Mouse (Mus musculus) cerebellum, adult 2 months (tissue): ENCODE measurements around the gene Gm40193. TPM values are rescaled to one million over a fixed set of nuclear protein-coding genes. Genes with fewer than 3 reads are reported as not detected.

Experiments used
- DNase-seq, 2 experiments: peaks; one replicate each; pipeline ENCODE4 v3.0.0; 2021
- H3K27ac ChIP-seq: fragments of 200-500 bp; 2 replicates; pipeline ENCODE4 v1.5.1; 2012; ENCODE audit warnings: low read length, control low read depth, inconsistent platforms; ENCODE audit not compliant: insufficient read depth
- H3K27me3 ChIP-seq: fragments of 200-500 bp; 2 replicates; pipeline ENCODE4 v1.6.1; 2012; ENCODE audit warnings: inconsistent platforms, mild to moderate bottlenecking, low read length, moderate library complexity; ENCODE audit not compliant: control insufficient read depth, insufficient read depth
- H3K4me1 ChIP-seq: fragments of 200-500 bp; 2 replicates; pipeline ENCODE4 v1.6.1; 2011; ENCODE audit warnings: low read length; ENCODE audit not compliant: control insufficient read depth, insufficient read depth
- H3K4me3 ChIP-seq: fragments of 200-500 bp; replicated peaks from 2 replicates; pipeline ENCODE3; 2011; ENCODE audit warnings: mild to moderate bottlenecking, low read depth, low read length, control low read depth; ENCODE audit not compliant: insufficient read depth
- CTCF ChIP-seq: fragments of 200-500 bp; IDR thresholded peaks from 2 replicates; pipeline ENCODE4 v1.5.1; 2011; ENCODE audit warnings: low read depth, mild to moderate bottlenecking, control low read depth, low read length, moderate library complexity, borderline replicate concordance; ENCODE audit not compliant: insufficient read depth
- POLR2A ChIP-seq: fragments of 200-500 bp; IDR thresholded peaks from 2 replicates; pipeline ENCODE4 v1.6.1; 2011; ENCODE audit warnings: low read length, control low read depth, borderline replicate concordance; ENCODE audit not compliant: insufficient read depth
- WGBS: fragments of 180-500 bp; shearing (Covaris S2); methylation state at CpG from one replicate; pipeline ENCODE4 v1.1.7; 2018; 5-methylcytosine and 5-hydroxymethylcytosine counted together
- polyA plus RNA-seq: library from polyadenylated mRNA; depleted of rRNA; stranded (reverse); fragments of >200 nt; gene quantifications from 2 replicates; pipeline ENCODE4 v1.2.3, GENCODE M21; 2012; rRNA removed

The Gm40193 gene
- polyA plus RNA-seq = not detected in 2 replicates

- Histone ChIP-seq H3K4me3 (no peak within 1 kb of the TSS), H3K27ac (no peak within 1 kb of the TSS), H3K4me1 (no peaks in the 10 kb centered on the region), H3K27me3 (no peaks in the 10 kb centered on the region)
- no peak for DNase-seq
- TF ChIP-seq POLR2A (no peak), CTCF (no peak)
- WGBS = 71% methylated on average over 6 of the region's 6 CpGs
Observed at GRCm38 (mm10) chr11:70532839-70533238, at the start of gene Gm40193. Gene Gm40193 (minus strand): TSS chr11:70532939.

DNA sequence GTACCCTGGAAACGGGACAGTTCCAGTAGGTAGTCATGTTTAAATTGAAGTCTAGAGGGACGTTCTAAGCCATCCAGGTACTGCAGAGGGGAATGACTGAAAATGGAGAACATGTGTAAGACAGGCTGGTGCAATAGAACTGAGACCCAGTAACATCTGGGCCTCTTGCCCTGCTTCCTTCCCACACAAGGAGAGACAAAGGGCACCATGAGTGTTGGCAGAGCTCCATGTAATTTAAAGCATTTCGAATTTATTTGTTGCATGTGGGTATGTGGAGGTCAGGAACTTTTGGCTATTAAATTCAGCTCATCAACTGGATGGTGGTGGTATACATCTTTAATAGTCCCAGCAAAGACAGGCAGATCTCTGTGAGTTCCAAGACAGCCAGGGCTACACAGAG is 49.5 kb upstream of the Gm40193 start:
- Histone ChIP-seq H3K27ac (no peak overlapping the region), H3K4me1 (peaks cover 42% of the 10 kb centered on the region), H3K4me3 (no peak overlapping the region), H3K27me3 (no peaks in the 10 kb centered on the region)
- 51% methylated on average over 3 of the region's 3 CpGs for WGBS
- TF ChIP-seq POLR2A (no peak), CTCF (no peak)
- no peak for DNase-seq

DNA sequence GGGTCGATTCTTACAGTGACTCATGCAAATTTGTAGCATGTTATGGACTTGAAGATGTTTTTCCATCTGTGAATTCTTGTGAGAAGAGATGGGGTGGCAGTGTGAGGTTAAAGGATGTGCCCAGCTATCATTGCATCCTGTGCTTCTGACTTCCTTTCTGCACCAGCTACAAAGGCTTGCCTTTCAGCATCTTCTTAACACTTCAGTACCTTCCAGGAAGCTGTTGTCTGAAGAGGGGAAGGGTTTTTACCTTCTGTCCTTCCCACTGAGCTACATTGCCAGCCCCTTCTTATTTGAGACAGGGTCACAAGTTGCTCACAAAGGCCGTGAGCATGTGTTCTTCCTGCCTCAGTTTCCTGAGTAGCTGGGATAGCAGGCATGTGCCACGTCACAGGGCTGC is 48.2 kb upstream of the Gm40193 start:
- H3K27me3 ChIP-seq = no peaks in the 10 kb centered on the region
- no peak overlapping the region for H3K4me3 ChIP-seq
- DNase-seq = no peak
- 78% methylated on average over 3 of the region's 3 CpGs for WGBS
- H3K4me1 ChIP-seq = peaks cover 46% of the 10 kb centered on the region
- TF ChIP-seq CTCF = no peak
- TF ChIP-seq POLR2A = no peak
- no peak overlapping the region for H3K27ac ChIP-seq

DNA sequence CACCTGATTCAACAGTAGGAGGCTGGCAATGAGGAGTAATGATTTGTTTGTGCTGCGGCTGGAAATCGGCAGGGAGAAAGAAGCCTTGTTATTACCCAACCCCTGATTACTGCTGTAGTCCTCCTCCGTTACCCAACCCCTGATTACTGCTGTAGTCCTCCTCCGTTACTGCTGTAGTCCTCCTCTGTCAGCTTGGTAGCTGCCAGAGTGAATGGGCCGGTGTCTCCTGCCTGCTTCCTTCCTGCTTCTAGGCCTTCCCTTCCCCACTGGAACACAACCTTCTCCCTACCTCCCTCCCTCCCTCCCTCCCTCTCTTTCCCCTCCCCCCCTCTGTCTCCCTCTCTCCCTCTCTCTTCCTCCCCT is 47.6 kb upstream of the Gm40193 start:
- Histone ChIP-seq H3K4me1 (peaks cover 43% of the 10 kb centered on the region), H3K27ac (no peak overlapping the region), H3K4me3 (no peak overlapping the region), H3K27me3 (no peaks in the 10 kb centered on the region)
- TF ChIP-seq POLR2A (no peak), CTCF (no peak)
- WGBS = 36% methylated on average over 5 of the region's 5 CpGs
- DNase-seq = no peak

DNA sequence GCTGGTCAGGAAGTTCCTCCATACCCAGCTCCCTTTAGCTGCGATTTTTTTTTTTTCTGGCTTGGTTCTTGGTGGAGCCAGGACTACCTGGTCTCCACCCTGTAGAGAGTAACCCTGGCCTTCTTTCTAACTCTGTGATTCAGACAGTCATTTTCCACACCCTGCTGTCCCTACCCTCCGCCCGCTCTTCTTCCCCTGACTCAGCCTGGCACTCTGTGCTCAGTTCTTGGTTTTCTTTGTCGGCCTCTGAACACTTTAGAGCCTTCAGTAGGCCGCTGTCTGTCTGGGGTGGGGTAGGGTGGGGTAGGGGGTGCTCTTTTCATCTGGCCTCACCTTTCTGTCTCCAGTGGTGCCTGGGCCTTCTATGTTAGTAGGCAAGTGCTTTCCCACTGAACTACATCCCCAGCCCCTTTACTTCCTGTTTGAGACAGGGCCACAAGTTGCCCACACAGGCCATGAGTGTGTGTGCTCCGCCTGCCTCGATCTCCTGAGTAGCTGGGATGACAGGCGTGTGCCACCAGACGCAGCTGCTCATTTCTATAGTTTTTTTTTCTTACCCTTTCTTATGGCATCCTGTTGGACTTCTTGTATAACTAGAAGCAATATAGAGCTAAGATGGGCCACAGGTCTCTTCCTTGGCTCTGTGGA is 47.1 kb upstream of the Gm40193 start:
- TF ChIP-seq POLR2A (no peak), CTCF (no peak)
- H3K27me3 ChIP-seq = no peaks in the 10 kb centered on the region
- WGBS = 76% methylated on average over 9 of the region's 9 CpGs
- H3K27ac ChIP-seq = no peak overlapping the region
- H3K4me1 ChIP-seq = peaks cover 41% of the 10 kb centered on the region
- no peak for DNase-seq
- no peak overlapping the region for H3K4me3 ChIP-seq

- DNase-seq = no peak
- 0 out of 2 replicates have a peak overlapping the region, but pooled peaks have one; percentile 17 for H3K27ac ChIP-seq
- WGBS = 87% methylated on average over 6 of the region's 6 CpGs
- H3K27me3 ChIP-seq = no peaks in the 10 kb centered on the region
- TF ChIP-seq CTCF (no peak), POLR2A (no peak)
- H3K4me3 ChIP-seq = no peak overlapping the region
- peaks cover 41% of the 10 kb centered on the region for H3K4me1 ChIP-seq
Observed at GRCm38 (mm10) chr11:70578962-70579361, 46.2 kb upstream of the Gm40193 start.

GRCm38 (mm10) chr11:70577201-70577600 is 44.5 kb upstream of the Gm40193 start:
- no peak overlapping the region for H3K27ac ChIP-seq
- no peaks in the 10 kb centered on the region for H3K27me3 ChIP-seq
- H3K4me1 ChIP-seq = peaks cover 29% of the 10 kb centered on the region
- no peak for DNase-seq
- 67% methylated on average over 3 of the region's 3 CpGs for WGBS
- no peak overlapping the region for H3K4me3 ChIP-seq
- TF ChIP-seq POLR2A (no peak), CTCF (no peak)

- 59% methylated on average over 6 of the region's 6 CpGs for WGBS
- Histone ChIP-seq H3K27ac (peak overlapping the region; percentile 23; the same call in 1 of the 2 replicates), H3K4me3 (no peak overlapping the region), H3K4me1 (peaks cover 18% of the 10 kb centered on the region), H3K27me3 (no peaks in the 10 kb centered on the region)
- TF ChIP-seq CTCF = no peak
- TF ChIP-seq POLR2A = no peak
- DNase-seq = no peak
Observed at GRCm38 (mm10) chr11:70573872-70574271, 41.1 kb upstream of the Gm40193 start.
